Mouse (Mus musculus) neural tube, embryonic 13.5 days (tissue): Measurements from ENCODE around the gene Avpr2. TPM values are rescaled to one million over a fixed set of nuclear protein-coding genes. Genes with fewer than 3 reads are reported as not detected.

ENCODE experiments used
- ATAC-seq: fragments of 200-750 bp; cut with Nextera tagmentation; 2 replicates; pipeline ENCODE4 v1.8.0; 2017; ENCODE audit warnings: low read depth, mild to moderate bottlenecking, moderate TSS enrichment, moderate library complexity
- H3K27ac ChIP-seq: fragments of 300-500 bp; sonication (generic); replicated peaks from 2 replicates; pipeline ENCODE4 v1.5.1; 2015; ENCODE audit warnings: moderate library complexity, mild to moderate bottlenecking, inconsistent platforms
- H3K27me3 ChIP-seq: fragments of 300-500 bp; sonication (generic); 2 replicates; pipeline ENCODE4 v1.6.1; 2015; ENCODE audit warnings: mild to moderate bottlenecking, inconsistent platforms
- H3K36me3 ChIP-seq: fragments of 300-500 bp; sonication (generic); 2 replicates; pipeline ENCODE4 v1.6.1; 2015; ENCODE audit warnings: mild to moderate bottlenecking, inconsistent platforms
- H3K4me1 ChIP-seq: fragments of 300-500 bp; sonication (generic); replicated peaks from 2 replicates; pipeline ENCODE4 v1.6.1; 2015; ENCODE audit warnings: inconsistent platforms
- H3K4me2 ChIP-seq: fragments of 300-500 bp; sonication (generic); 2 replicates; pipeline ENCODE4 v1.6.1; 2015; ENCODE audit warnings: inconsistent platforms, mild to moderate bottlenecking, moderate library complexity
- H3K4me3 ChIP-seq: fragments of 300-500 bp; sonication (generic); 2 replicates; pipeline ENCODE4 v1.5.1; 2015; ENCODE audit warnings: mild to moderate bottlenecking, inconsistent platforms
- H3K9ac ChIP-seq: fragments of 300-500 bp; sonication (generic); 2 replicates; pipeline ENCODE4 v1.6.1; 2015; ENCODE audit warnings: moderate library complexity, mild to moderate bottlenecking, inconsistent platforms
- H3K9me3 ChIP-seq: fragments of 300-500 bp; sonication (generic); 2 replicates; pipeline ENCODE4 v1.6.1; 2016; ENCODE audit warnings: inconsistent platforms
- WGBS: fragments of 180-500 bp; shearing (Covaris S2); methylation state at CpG from one replicate; pipeline ENCODE4 v1.1.7; 2015; 5-methylcytosine and 5-hydroxymethylcytosine counted together
- polyA plus RNA-seq: library from polyadenylated mRNA; unstranded; fragments of >200 nt; fragmentation: Nextera tagmentation; extraction: Ambion mirVana; gene quantifications from 2 replicates; pipeline ENCODE4 v1.2.1, GENCODE M21; 2015

The Avpr2 gene
- polyA plus RNA-seq = 0.14 and 0.15 TPM in 2 replicates

DNA sequence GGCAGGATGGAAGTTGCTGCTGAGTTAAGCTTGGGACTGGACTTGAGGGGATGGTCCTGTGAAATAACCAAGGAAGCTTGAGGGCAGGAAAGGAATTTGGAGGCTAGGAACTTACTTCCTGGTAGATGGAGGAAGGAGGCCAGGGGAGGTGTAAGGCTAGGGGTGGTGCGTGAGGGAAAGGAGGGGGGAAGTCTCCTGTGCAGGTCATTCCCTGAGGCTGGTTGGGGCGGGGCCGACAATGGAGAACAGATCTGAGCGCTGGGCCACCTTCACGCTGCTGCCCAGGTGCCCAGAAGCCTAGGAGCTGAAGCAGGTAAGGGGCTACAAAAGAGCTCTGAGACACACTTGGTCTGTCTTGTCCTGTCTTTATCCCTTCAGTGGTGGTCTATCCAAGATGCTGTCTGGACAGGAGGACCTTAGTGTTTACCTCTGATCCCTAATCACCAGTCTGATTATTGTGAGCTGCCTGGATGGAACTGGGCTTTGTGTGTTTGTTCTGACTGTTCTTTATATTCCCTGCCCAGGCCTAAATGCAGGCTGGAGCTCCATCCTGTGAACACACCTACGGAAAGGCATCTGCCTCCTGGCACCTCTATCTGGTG lies at the start of gene Avpr2:
Gene Avpr2, plus strand, starts transcription at position 552 of the 602 bp plus-strand sequence.
- no peak within 1 kb of the TSS for H3K27ac ChIP-seq
- no peaks in the 10 kb centered on the region for H3K4me1 ChIP-seq
- no peaks in the 10 kb centered on the region for H3K9me3 ChIP-seq
- ATAC-seq = no peak
- H3K9ac ChIP-seq = no peak within 1 kb of the TSS
- H3K4me2 ChIP-seq = no peak within 1 kb of the TSS
- WGBS = 88% methylated on average over 6 of the region's 6 CpGs
- H3K36me3 ChIP-seq = no peaks in the 10 kb centered on the region
- H3K4me3 ChIP-seq = no peak within 1 kb of the TSS
- H3K27me3 ChIP-seq = no peaks in the 10 kb centered on the region

DNA sequence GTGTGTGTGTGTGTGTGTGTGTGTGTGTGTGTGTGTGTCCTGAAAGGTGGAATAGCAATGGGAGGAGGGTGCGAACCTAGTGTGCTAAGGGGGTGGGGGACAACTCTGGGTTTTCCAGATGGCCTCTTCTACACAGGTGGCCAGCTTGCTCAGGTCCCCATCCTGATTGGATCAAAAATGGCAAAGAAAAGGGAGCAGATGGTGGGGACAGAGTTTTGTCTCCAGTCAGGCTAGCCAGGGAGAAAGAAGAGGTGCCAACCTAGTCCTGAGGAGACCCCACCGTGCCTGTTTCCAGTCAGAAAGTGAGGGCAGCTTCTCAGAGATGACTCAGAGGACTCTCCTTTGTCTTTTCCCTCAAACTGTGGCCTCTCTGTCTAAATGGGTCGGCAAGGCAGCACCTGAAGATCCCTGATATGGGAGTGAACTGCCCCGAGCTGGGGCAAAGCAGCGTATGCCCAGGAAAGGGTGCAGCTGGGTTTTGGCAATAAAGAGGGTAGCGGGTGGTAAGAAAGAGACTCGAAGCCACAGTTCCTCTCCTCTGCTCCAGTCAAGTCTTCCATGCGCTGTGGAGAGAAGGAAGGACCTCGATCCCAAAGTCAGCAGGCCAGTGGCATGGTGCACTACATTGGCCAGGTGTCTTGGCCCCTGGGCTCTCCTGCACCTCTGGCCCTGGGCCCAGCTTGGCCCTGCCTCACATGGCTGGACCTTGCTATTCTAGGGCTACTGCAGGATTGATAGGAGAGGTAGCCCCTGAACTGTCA lies 37.4 kb upstream of the Avpr2 start:
- ATAC-seq = no peak
- 85% methylated on average over 9 of the region's 9 CpGs for WGBS
- Histone ChIP-seq H3K27me3 (no peaks in the 10 kb centered on the region), H3K4me3 (no peak overlapping the region), H3K4me2 (no peak overlapping the region), H3K9ac (no peak overlapping the region), H3K36me3 (peaks cover 35% of the 10 kb centered on the region), H3K9me3 (no peaks in the 10 kb centered on the region), H3K4me1 (no peaks in the 10 kb centered on the region), H3K27ac (no peak overlapping the region)

DNA sequence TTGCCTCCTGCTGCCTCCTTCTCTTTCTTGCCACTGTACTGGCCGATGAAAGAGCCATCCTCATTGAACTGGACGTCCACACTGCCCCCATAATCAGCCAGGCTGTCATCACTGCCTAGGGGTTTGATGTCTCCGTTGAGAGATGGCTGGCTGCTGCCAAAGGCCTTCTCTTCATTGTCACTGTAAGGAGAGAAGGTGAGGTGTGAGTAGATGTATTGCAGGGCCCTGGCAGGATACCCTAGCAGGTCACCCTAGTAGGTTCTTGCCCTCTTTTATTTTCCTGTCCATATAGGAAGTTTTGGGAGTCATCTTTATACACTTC lies 36.9 kb upstream of the Avpr2 start:
- no peak for ATAC-seq
- Histone ChIP-seq H3K4me2 (no peak overlapping the region), H3K9me3 (no peaks in the 10 kb centered on the region), H3K27ac (no peak overlapping the region), H3K9ac (no peak overlapping the region), H3K4me1 (no peaks in the 10 kb centered on the region), H3K4me3 (no peak overlapping the region), H3K36me3 (peaks cover 40% of the 10 kb centered on the region), H3K27me3 (no peaks in the 10 kb centered on the region)
- 71% methylated on average over 3 of the region's 3 CpGs for WGBS

DNA sequence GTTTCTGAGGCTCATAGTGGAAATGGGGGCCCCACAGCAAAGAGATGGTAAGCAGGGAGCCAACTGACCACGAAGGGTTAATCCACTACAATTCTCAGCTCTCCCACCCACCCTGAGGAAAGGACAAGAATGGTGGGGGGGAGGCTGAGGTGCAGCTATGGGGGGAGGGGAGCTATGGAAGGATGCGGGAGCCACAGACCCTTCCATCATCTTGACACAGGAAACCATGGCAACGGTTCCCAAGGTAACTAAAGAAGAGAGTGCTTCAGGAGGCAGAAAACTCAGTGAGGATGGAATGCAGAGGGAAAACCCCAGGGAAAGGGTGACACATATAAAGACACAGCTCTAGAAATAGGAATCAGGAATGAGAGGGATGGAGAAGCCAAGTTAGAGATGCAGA lies 27.2 kb upstream of the Avpr2 start:
- Histone ChIP-seq H3K36me3 (peaks cover 45% of the 10 kb centered on the region), H3K27ac (peak overlapping the region; percentile 62), H3K4me2 (no peak overlapping the region), H3K27me3 (no peaks in the 10 kb centered on the region), H3K9me3 (no peaks in the 10 kb centered on the region), H3K4me3 (no peak overlapping the region), H3K9ac (no peak overlapping the region; the same call in 1 of the 2 replicates), H3K4me1 (peaks cover 31% of the 10 kb centered on the region)
- 36% methylated on average over 3 of the region's 3 CpGs for WGBS
- ATAC-seq = peak; percentile 76

DNA sequence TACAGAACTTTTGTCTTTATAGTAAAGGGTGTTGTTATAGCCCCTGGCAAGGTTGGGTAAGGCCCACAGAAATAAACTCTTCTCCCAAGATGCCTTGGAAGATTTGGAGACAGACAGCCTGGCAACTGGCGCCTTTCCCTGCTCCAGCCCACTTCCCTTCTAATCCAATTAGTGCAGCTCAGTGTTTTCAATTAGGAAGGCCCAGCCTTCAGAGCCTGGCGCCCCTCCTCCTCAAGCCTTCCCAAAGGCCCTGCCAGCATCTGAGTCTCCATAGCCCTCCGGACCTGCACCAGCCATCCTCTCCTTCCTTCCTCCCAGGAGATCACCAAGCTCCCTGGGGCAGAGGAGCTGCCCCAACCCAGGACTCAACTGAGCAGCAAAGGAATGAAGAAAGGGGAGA lies 24.6 kb upstream of the Avpr2 start:
- Histone ChIP-seq H3K27ac (peak overlapping the region; percentile 55; the same call in 1 of the 2 replicates), H3K9me3 (no peaks in the 10 kb centered on the region), H3K27me3 (no peaks in the 10 kb centered on the region), H3K4me1 (peaks cover 35% of the 10 kb centered on the region), H3K36me3 (peaks cover 21% of the 10 kb centered on the region), H3K4me2 (no peak overlapping the region), H3K4me3 (no peak overlapping the region), H3K9ac (0 out of 2 replicates have a peak overlapping the region, but pooled peaks have one; percentile 17)
- 23% methylated on average over 3 of the region's 3 CpGs for WGBS
- no peak for ATAC-seq

DNA sequence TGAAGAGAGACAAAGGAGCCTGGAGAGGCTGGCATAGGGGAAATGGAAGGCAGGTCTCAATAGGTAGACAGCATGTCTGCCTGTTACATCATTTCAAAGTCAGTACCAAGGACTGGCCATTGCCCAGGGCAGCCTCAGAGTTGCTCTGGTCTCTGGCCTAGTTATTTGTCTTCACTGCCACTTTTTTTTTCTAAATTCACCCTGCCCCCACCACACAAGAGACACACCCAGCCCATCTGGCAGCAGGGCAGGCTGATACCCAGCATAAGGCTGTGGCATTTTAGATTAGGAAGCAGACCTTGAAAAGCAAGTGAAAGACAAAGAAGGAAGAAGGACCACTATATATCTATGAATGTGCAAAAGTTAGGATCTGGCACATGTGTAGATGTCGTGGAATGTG lies 24.1 kb upstream of the Avpr2 start:
- 81% methylated on average over 1 of the region's 1 CpGs for WGBS
- H3K9me3 ChIP-seq = no peaks in the 10 kb centered on the region
- peak overlapping the region; percentile 55; the same call in 1 of the 2 replicates for H3K27ac ChIP-seq
- H3K4me2 ChIP-seq = no peak overlapping the region
- no peak overlapping the region for H3K4me3 ChIP-seq
- no peak for ATAC-seq
- H3K4me1 ChIP-seq = peaks cover 37% of the 10 kb centered on the region
- no peak overlapping the region for H3K9ac ChIP-seq
- H3K27me3 ChIP-seq = no peaks in the 10 kb centered on the region
- H3K36me3 ChIP-seq = peaks cover 15% of the 10 kb centered on the region

DNA sequence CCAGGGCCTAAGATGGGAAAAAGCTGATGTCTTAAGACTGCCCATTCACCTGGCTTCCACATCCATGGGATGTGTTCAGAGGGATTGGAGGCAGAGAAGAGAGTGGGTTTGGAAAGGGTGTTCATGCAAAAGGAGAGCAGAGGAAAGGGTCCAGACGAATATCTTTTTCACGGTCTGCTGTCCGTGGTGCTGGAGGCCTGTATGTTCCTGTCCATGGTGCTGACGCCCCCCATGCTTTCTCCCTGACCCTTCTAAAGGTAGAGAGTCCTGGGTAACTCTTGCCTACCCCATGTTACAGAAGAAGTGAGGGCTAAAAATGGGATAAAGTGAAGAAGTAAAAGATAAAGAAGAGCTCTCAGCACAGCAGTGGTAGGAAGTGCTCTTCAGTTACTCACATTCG lies 22.6 kb upstream of the Avpr2 start:
- no peaks in the 10 kb centered on the region for H3K9me3 ChIP-seq
- peaks cover 35% of the 10 kb centered on the region for H3K4me1 ChIP-seq
- no peak overlapping the region for H3K27ac ChIP-seq
- no peak overlapping the region for H3K9ac ChIP-seq
- no peak for ATAC-seq
- 0 out of 2 replicates have a peak, but pooled peaks cover 6% of the 10 kb centered on the region for H3K36me3 ChIP-seq
- WGBS = 14% methylated on average over 5 of the region's 5 CpGs
- no peak overlapping the region for H3K4me2 ChIP-seq
- no peaks in the 10 kb centered on the region for H3K27me3 ChIP-seq
- H3K4me3 ChIP-seq = no peak overlapping the region

DNA sequence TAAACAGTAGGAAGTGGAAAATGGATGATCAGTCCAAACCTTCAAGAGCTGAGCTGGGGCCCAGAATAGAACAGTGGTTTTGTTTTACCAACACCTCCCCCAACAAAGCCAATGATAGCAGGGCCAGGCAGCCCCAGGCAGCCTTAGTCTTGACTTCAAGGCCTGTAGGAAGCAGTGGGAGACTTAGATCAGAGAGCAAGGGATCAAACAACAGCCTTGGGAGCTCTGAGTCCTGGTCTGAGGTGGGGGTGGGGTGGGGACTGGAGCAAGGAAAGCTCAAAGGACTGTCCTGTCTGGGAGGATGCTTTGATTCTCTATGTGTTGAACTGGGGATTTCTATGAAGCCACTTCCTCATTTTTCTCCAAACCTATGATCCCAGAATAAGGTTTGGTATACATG lies 20.4 kb upstream of the Avpr2 start:
- Histone ChIP-seq H3K4me3 (no peak overlapping the region), H3K4me1 (peaks cover 35% of the 10 kb centered on the region), H3K27ac (no peak overlapping the region), H3K36me3 (no peaks in the 10 kb centered on the region), H3K9ac (no peak overlapping the region), H3K4me2 (no peak overlapping the region), H3K9me3 (no peaks in the 10 kb centered on the region), H3K27me3 (no peaks in the 10 kb centered on the region)
- no peak for ATAC-seq

DNA sequence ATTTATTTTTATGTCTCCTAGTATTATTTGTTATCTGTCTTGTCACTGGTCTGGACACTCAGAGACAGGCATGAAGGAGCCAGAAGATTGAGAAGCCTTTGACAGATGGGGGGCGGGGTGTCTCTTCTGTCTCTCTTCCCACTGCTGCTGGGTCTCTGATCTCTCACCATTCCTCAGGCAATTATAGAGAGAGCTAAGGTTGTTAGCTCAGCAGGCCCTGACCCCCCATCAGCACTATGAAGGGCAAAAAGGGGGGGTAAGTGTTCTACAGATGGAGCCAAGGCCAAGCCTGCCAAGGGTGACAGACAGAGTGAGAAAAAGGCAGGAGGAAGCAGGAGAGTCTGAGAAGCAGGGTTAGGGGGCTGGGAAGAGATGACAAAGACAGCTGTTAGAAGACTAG lies 19.9 kb upstream of the Avpr2 start:
- Histone ChIP-seq H3K36me3 (no peaks in the 10 kb centered on the region), H3K27ac (no peak overlapping the region), H3K9me3 (no peaks in the 10 kb centered on the region), H3K27me3 (no peaks in the 10 kb centered on the region), H3K4me2 (no peak overlapping the region), H3K4me3 (no peak overlapping the region), H3K9ac (no peak overlapping the region), H3K4me1 (peaks cover 35% of the 10 kb centered on the region)
- WGBS = 52% methylated on average over 1 of the region's 1 CpGs
- ATAC-seq = no peak

DNA sequence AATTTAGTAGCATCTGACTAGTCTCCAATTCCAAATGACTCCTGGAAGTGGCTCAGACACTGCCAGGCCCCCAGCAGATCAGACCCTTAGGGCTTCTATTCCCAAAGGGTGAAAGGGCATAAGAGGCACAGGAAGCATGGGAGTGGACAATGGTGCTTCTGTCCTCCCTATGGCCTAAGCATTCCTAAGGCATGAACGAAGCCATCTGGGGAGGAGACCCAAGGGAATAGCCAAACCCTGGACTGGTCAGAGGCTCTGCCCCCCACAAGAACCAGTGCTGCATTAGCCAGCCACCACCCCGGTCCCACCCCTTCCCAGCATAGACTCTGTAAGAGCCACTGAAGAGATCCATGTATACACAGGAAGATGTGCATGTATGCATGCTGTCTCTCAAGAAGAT lies 16.0 kb upstream of the Avpr2 start:
- peaks cover 34% of the 10 kb centered on the region for H3K4me1 ChIP-seq
- no peak for ATAC-seq
- no peaks in the 10 kb centered on the region for H3K9me3 ChIP-seq
- peaks cover 2% of the 10 kb centered on the region; the same call in 1 of the 2 replicates for H3K27me3 ChIP-seq
- 0 out of 2 replicates have a peak overlapping the region, but pooled peaks have one; percentile 8 for H3K9ac ChIP-seq
- H3K27ac ChIP-seq = no peak overlapping the region
- peak overlapping the region; percentile 40 for H3K4me2 ChIP-seq
- H3K36me3 ChIP-seq = no peaks in the 10 kb centered on the region
- no peak overlapping the region for H3K4me3 ChIP-seq
- WGBS = 56% methylated on average over 2 of the region's 2 CpGs

DNA sequence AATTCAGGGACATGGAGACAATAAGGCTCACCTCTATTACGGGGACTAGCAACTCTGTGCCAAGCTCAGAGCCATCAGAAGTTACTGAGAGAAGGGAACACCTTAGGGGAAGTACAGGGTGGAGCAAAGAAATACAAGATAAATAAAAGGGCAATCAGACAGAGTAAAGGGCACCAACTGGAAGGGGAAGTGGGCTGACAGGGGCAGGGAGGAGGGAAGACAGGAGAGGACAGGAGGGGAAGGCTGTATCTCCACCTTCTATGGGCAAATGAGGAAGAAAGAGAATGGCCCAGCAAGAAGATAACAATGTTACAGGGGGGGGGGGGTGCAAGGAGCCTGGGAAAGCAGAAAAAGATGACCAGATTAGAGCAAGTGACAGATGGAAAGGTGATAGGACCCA lies 14.9 kb upstream of the Avpr2 start:
- Histone ChIP-seq H3K4me3 (no peak overlapping the region), H3K4me2 (peak overlapping the region; percentile 40), H3K9me3 (no peaks in the 10 kb centered on the region), H3K36me3 (no peaks in the 10 kb centered on the region), H3K27ac (no peak overlapping the region), H3K27me3 (peaks cover 2% of the 10 kb centered on the region; the same call in 1 of the 2 replicates), H3K9ac (peak overlapping the region; percentile 17; the same call in 1 of the 2 replicates), H3K4me1 (peaks cover 37% of the 10 kb centered on the region)
- ATAC-seq = no peak
- 69% methylated on average over 1 of the region's 1 CpGs for WGBS

DNA sequence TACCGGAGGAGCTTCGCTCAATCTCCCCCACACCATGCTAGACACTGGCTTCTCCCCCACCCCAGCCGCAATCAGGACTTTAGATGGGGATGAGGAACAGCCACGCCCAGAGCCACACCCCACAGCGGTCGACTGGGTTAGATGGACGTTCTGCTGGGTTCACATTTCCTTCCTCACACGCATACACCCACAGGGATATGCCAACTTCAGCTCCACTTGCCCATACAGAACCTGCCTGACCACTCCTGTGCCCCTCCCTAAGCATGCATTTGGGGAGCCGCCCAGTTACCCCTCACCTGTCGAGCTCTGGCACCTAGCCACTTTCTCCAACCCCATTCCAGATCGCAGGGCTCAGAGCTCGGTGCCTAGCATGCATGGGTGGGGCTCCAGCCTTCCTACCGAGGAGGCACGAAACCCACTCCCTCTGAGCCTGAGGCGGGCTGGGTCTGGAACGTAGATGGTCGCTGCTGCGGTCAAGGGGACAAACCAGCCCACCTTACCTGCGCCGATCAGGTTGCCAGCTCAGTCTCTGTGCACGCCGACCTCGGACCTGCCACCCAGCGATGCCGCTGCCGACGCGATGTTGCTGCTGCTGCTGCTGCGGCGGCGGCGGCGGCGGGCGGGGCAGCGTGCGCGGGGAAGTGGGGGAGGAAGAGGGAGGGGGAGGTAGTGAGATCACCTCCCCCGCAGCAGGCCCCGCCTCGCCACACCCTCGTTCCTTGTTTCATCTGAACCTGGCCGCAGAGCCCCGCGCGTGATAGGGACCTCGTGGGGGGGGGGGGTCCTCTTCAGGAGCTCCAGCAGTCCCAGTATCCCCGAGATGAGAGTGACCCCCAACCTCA lies 11.5 kb upstream of the Avpr2 start:
- H3K9ac ChIP-seq = peak overlapping the region; percentile 81
- peaks cover 25% of the 10 kb centered on the region; the same call in 1 of the 2 replicates for H3K4me1 ChIP-seq
- peak overlapping the region; percentile 55 for H3K4me2 ChIP-seq
- WGBS = 21% methylated on average over 41 of the region's 48 CpGs
- no peaks in the 10 kb centered on the region for H3K9me3 ChIP-seq
- peaks cover 2% of the 10 kb centered on the region; the same call in 1 of the 2 replicates for H3K27me3 ChIP-seq
- no peaks in the 10 kb centered on the region for H3K36me3 ChIP-seq
- peak; percentile 59 for ATAC-seq
- peak overlapping the region; percentile 79 for H3K27ac ChIP-seq
- peak overlapping the region; percentile 53 for H3K4me3 ChIP-seq
